Mouse (Mus musculus) MEL (cell line): ENCODE data around the gene Irgm1. TPM values are rescaled to one million over a fixed set of nuclear protein-coding genes. Genes with fewer than 3 reads are reported as not detected.

ENCODE experiments used
- DNase-seq: peaks from one replicate; pipeline ENCODE4 v3.0.0; 2011; ENCODE audit warnings: low read depth, low spot score
- H3K27ac ChIP-seq: 2 replicates; pipeline ENCODE4 v1.5.1; 2012; ENCODE audit warnings: low read depth, mild to moderate bottlenecking, control low read depth, low read length, moderate library complexity; ENCODE audit not compliant: control insufficient read depth
- H3K27me3 ChIP-seq, 2 experiments: fragments of 150-350 bp in 1 of 2; sonication (generic) in 1 of 2; 2 replicates each; pipeline ENCODE4 v1.6.1; 2012; ENCODE audit warnings: low read length in 2 of 2, mild to moderate bottlenecking in 2 of 2, improper control_type of control experiment in 1 of 2, moderate library complexity in 1 of 2; ENCODE audit not compliant: insufficient read depth in 2 of 2, control insufficient read depth in 1 of 2
- H3K36me3 ChIP-seq, 2 experiments: 2 replicates each; pipeline ENCODE4 v1.6.1; 2012 to 2014; ENCODE audit warnings: low read length in 2 of 2, improper control_type of control experiment in 1 of 2, inconsistent platforms in 1 of 2, mild to moderate bottlenecking in 1 of 2; ENCODE audit not compliant: insufficient read depth in 2 of 2, control insufficient read depth in 1 of 2
- H3K4me1 ChIP-seq, 2 experiments: fragments of 150-350 bp in 1 of 2; sonication (generic) in 1 of 2; 2 replicates each; pipeline ENCODE4 v1.6.1; 2012; ENCODE audit warnings: low read length in 2 of 2, improper control_type of control experiment in 1 of 2, mild to moderate bottlenecking in 1 of 2; ENCODE audit not compliant: insufficient read depth in 2 of 2, control insufficient read depth in 1 of 2
- H3K4me3 ChIP-seq, 2 experiments: fragments of 150-350 bp in 1 of 2; sonication (generic) in 1 of 2; 2 replicates each; pipeline ENCODE4 v1.5.1; 2012; ENCODE audit warnings: low read depth in 2 of 2, low read length in 2 of 2, mild to moderate bottlenecking in 2 of 2, moderate library complexity in 2 of 2, control low read depth in 1 of 2, improper control_type of control experiment in 1 of 2; ENCODE audit not compliant: control insufficient read depth in 1 of 2, insufficient read depth in 1 of 2
- H3K79me2 ChIP-seq: 2 replicates; pipeline ENCODE4 v1.6.1; 2012; ENCODE audit warnings: mild to moderate bottlenecking, low read length, moderate library complexity; ENCODE audit not compliant: control insufficient read depth, poor library complexity, insufficient read depth
- H3K9ac ChIP-seq: 2 replicates; pipeline ENCODE4 v1.6.1; 2012; ENCODE audit warnings: low read depth, mild to moderate bottlenecking, control low read depth, low read length, moderate library complexity; ENCODE audit not compliant: control insufficient read depth, poor library complexity, severe bottlenecking
- H3K9me3 ChIP-seq: fragments of 150-350 bp; sonication (generic); replicated peaks from 2 replicates; pipeline ENCODE4 v1.6.1; 2012; ENCODE audit warnings: mild to moderate bottlenecking, low read length, improper control_type of control experiment, moderate library complexity; ENCODE audit not compliant: insufficient read depth
- BHLHE40 ChIP-seq: IDR thresholded peaks from 2 replicates; pipeline ENCODE4 v1.6.1; 2012; ENCODE audit warnings: low read depth, mild to moderate bottlenecking, inconsistent platforms, low read length, improper control_type of control experiment, borderline replicate concordance
- CHD1 ChIP-seq: IDR thresholded peaks from 2 replicates; pipeline ENCODE4 v1.6.1; 2012; ENCODE audit warnings: low read depth, mild to moderate bottlenecking, inconsistent platforms, low read length, improper control_type of control experiment
- CHD2 ChIP-seq: IDR thresholded peaks from 2 replicates; pipeline ENCODE4 v1.6.1; 2011; ENCODE audit warnings: low read length, improper control_type of control experiment
- CTCF ChIP-seq, 3 experiments: IDR thresholded peaks in 2 of 3; conservative IDR thresholded peaks in 1 of 3; 2 replicates each; pipeline ENCODE4 v1.5.1; 2011 to 2012; ENCODE audit warnings: low read length in 3 of 3, low read depth in 2 of 3, mild to moderate bottlenecking in 2 of 3, improper control_type of control experiment in 1 of 3, inconsistent platforms in 1 of 3, mixed read lengths in 1 of 3, moderate library complexity in 1 of 3; ENCODE audit not compliant: control insufficient read depth in 1 of 3, insufficient read depth in 1 of 3, poor library complexity in 1 of 3, severe bottlenecking in 1 of 3
- E2F4 ChIP-seq: IDR thresholded peaks from 2 replicates; pipeline ENCODE4 v1.6.1; 2011; ENCODE audit warnings: low read depth, low read length, improper control_type of control experiment, borderline replicate concordance
- ELF1 ChIP-seq: IDR thresholded peaks from 2 replicates; pipeline ENCODE4 v1.6.1; 2014; ENCODE audit warnings: low read depth, mild to moderate bottlenecking, inconsistent platforms, low read length, improper control_type of control experiment, moderate library complexity
- EP300 ChIP-seq, 2 experiments: IDR thresholded peaks; 2 replicates each; pipeline ENCODE4 v1.6.1; 2011; ENCODE audit warnings: improper control_type of control experiment in 2 of 2, low read length in 2 of 2, low read depth in 1 of 2, mild to moderate bottlenecking in 1 of 2
- ETS1 ChIP-seq: IDR thresholded peaks from 2 replicates; pipeline ENCODE4 v1.6.1; 2012; ENCODE audit warnings: low read depth, mild to moderate bottlenecking, inconsistent platforms, low read length, improper control_type of control experiment, moderate library complexity
- GATA1 ChIP-seq: IDR thresholded peaks from 2 replicates; pipeline ENCODE4 v1.6.1; 2011; ENCODE audit warnings: low read depth, low read length, improper control_type of control experiment
- JUND ChIP-seq: IDR thresholded peaks from 2 replicates; pipeline ENCODE4 v1.6.1; 2011; ENCODE audit warnings: low read depth, mild to moderate bottlenecking, improper control_type of control experiment, low read length
- MAX ChIP-seq: IDR thresholded peaks from 2 replicates; pipeline ENCODE4 v1.6.1; 2011; ENCODE audit warnings: low read length, improper control_type of control experiment
- MAZ ChIP-seq: IDR thresholded peaks from 2 replicates; pipeline ENCODE4 v1.6.1; 2012; ENCODE audit warnings: low read depth, mild to moderate bottlenecking, inconsistent platforms, low read length, improper control_type of control experiment
- MEF2A ChIP-seq: IDR thresholded peaks from 2 replicates; pipeline ENCODE4 v1.6.1; 2014; ENCODE audit warnings: low read depth, mild to moderate bottlenecking, inconsistent platforms, low read length, improper control_type of control experiment; ENCODE audit not compliant: poor library complexity, insufficient replicate concordance, severe bottlenecking; ENCODE audit errors: extremely low read depth
- MXI1 ChIP-seq: IDR thresholded peaks from 2 replicates; pipeline ENCODE4 v1.6.1; 2011; ENCODE audit warnings: mild to moderate bottlenecking, low read depth, low read length, improper control_type of control experiment
- MYB ChIP-seq: IDR thresholded peaks from 2 replicates; pipeline ENCODE4 v1.6.1; 2011; ENCODE audit warnings: mild to moderate bottlenecking, low read depth, low read length, improper control_type of control experiment
- MYC ChIP-seq: IDR thresholded peaks from 2 replicates; pipeline ENCODE4 v1.6.1; 2011; ENCODE audit warnings: low read depth, mild to moderate bottlenecking, low read length, improper control_type of control experiment, moderate library complexity
- NELFE ChIP-seq: IDR thresholded peaks from 2 replicates; pipeline ENCODE4 v1.6.1; 2011; ENCODE audit warnings: low read depth, low read length, improper control_type of control experiment
- POLR2AphosphoS2 ChIP-seq: IDR thresholded peaks from 2 replicates; pipeline ENCODE4 v1.6.1; 2011; ENCODE audit warnings: low read length, improper control_type of control experiment
- POLR2AphosphoS5 ChIP-seq: IDR thresholded peaks from 2 replicates; pipeline ENCODE4 v1.6.1; 2012; ENCODE audit warnings: low read depth, borderline replicate concordance, mild to moderate bottlenecking, inconsistent platforms, low read length, moderate library complexity, mixed read lengths
- RCOR1 ChIP-seq: IDR thresholded peaks from 2 replicates; pipeline ENCODE4 v1.6.1; 2012; ENCODE audit warnings: low read depth, mild to moderate bottlenecking, inconsistent platforms, low read length, improper control_type of control experiment
- SIN3A ChIP-seq: IDR thresholded peaks from 2 replicates; pipeline ENCODE4 v1.6.1; 2012; ENCODE audit warnings: low read length, improper control_type of control experiment, inconsistent platforms
- SMC3 ChIP-seq: IDR thresholded peaks from 2 replicates; pipeline ENCODE4 v1.6.1; 2011; ENCODE audit warnings: low read depth, low read length, improper control_type of control experiment
- TAL1 ChIP-seq: IDR thresholded peaks from 2 replicates; pipeline ENCODE4 v1.6.1; 2012; ENCODE audit warnings: mild to moderate bottlenecking, inconsistent platforms, low read length, moderate library complexity, mixed read lengths
- TBP ChIP-seq: IDR thresholded peaks from 2 replicates; pipeline ENCODE4 v1.8.0; 2011; ENCODE audit warnings: low read depth, low read length, improper control_type of control experiment
- TCF12 ChIP-seq: IDR thresholded peaks from 2 replicates; pipeline ENCODE4 v1.6.1; 2014; ENCODE audit warnings: low read depth, mild to moderate bottlenecking, inconsistent platforms, low read length, improper control_type of control experiment, moderate library complexity
- USF1 ChIP-seq: IDR thresholded peaks from 2 replicates; pipeline ENCODE4 v1.6.1; 2014; ENCODE audit warnings: low read depth, mild to moderate bottlenecking, inconsistent platforms, low read length, improper control_type of control experiment, moderate library complexity
- USF2 ChIP-seq, 2 experiments: IDR thresholded peaks; 2 replicates each; pipeline ENCODE4 v1.6.1; 2011 to 2012; ENCODE audit warnings: improper control_type of control experiment in 2 of 2, low read length in 2 of 2, borderline replicate concordance in 1 of 2, inconsistent platforms in 1 of 2, low read depth in 1 of 2, mild to moderate bottlenecking in 1 of 2; ENCODE audit not compliant: insufficient read depth in 1 of 2
- ZC3H11A ChIP-seq: IDR thresholded peaks from 2 replicates; pipeline ENCODE4 v1.6.1; 2012; ENCODE audit warnings: low read depth, mild to moderate bottlenecking, inconsistent platforms, low read length, improper control_type of control experiment
- ZKSCAN1 ChIP-seq: IDR thresholded peaks from 2 replicates; pipeline ENCODE4 v1.6.1; 2012; ENCODE audit warnings: low read depth, mild to moderate bottlenecking, inconsistent platforms, low read length, improper control_type of control experiment, moderate library complexity
- polyA plus RNA-seq, 2 experiments: library from polyadenylated mRNA; stranded (reverse) in 1 of 2; unstranded in 1 of 2; fragments of >175 nt in 1 of 2; fragments of >200 nt in 1 of 2; gene quantifications; 2 replicates each; pipeline versions ENCODE4 v1.2.1 to v1.2.4; 2012; ENCODE audit warnings: low replicate concordance in 2 of 2, low read depth in 1 of 2; ENCODE audit not compliant: insufficient read length in 2 of 2, insufficient read depth in 1 of 2, missing spikeins in 1 of 2
- total RNA-seq: library from RNA; depleted of rRNA; stranded (reverse); fragments of 300-350 nt; gene quantifications from 2 replicates; pipeline ENCODE4 v1.2.3, GENCODE M21; 2012

Gene Irgm1
- total and polyA plus RNA-seq, 3 experiments, result 10.0 to 10.7 TPM; not detected in 1

DNA sequence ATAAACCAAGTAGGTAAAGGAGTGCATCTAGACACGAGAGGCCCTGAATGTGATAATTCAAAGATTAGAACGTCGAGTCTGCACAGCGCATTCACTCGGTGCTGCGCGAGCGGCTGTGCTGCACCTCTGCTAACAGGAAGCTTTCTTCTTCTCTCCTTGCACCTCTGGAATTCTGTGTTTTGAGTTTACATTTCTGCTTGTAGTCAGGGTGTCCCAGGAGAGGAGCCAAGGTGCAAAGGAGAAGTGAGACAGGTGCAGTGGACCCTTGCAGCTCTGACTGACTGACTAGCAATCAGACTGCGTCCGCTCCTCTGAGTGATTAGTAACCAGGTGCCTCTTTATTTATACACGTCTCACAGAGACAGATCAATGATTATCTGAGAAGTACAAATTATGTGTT is 28.3 kb downstream of the Irgm1 start:
- no peak overlapping the region for H3K4me3 ChIP-seq
- no peak for DNase-seq
- H3K27me3 ChIP-seq, result no peaks in the 10 kb centered on the region
- no peaks in the 10 kb centered on the region for H3K9me3 ChIP-seq
- H3K27ac ChIP-seq, result no peak overlapping the region
- no peaks in the 10 kb centered on the region for H3K79me2 ChIP-seq
- TF ChIP-seq CHD2 (no peak), POLR2AphosphoS5 (no peak), SIN3A (no peak), EP300 (IDR thresholded peaks at IDR 0.05; ENCODE audit: low read depth in 1 of 2, low read length in 2 of 2) (no peak), ELF1 (no peak), ETS1 (no peak), SMC3 (no peak), GATA1 (no peak), POLR2AphosphoS2 (no peak), ZKSCAN1 (no peak), JUND (no peak), RCOR1 (no peak), MYC (no peak), MAZ (no peak), USF1 (no peak), MYB (no peak), MEF2A (no peak)
- TF ChIP-seq, all 39 proteins: peak for 0
- Histone ChIP-seq H3K9ac (no peak overlapping the region), H3K36me3 (no peaks in the 10 kb centered on the region; a peak in 1 of 4 replicates), H3K4me1 (0 out of 4 replicates have a peak, but pooled peaks cover 0 to 6% of the 10 kb centered on the region in 2 experiments)

DNA sequence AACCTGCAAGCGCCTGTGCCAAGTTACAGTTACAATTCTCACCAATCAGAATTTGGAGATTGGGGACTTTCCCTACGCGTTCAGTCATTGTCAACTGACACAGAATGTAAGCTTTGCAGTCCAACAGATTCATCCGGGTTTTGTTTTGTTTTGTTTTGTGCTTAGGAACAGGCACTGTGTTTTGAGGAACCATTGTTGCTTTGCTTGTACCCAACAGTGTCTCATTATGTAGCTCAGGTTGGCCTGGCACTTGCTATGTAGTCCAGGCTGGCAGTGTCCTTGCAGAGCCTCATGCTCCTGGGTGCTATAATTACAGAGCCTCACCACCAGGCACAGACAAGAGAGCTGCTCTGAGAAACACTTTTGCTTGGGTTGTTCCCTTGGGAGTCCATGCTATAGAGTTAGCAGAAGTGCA is 29.1 kb downstream of the Irgm1 start:
- H3K79me2 ChIP-seq, result no peaks in the 10 kb centered on the region; the same call in 1 of the 2 replicates
- H3K4me1 ChIP-seq, result 0 out of 4 replicates have a peak, but pooled peaks cover 0 to 8% of the 10 kb centered on the region in 2 experiments
- H3K36me3 ChIP-seq, result no peaks in the 10 kb centered on the region; a peak in 1 of 4 replicates
- no peak overlapping the region for H3K27ac ChIP-seq
- no peaks in the 10 kb centered on the region for H3K9me3 ChIP-seq
- DNase-seq, result no peak
- TF ChIP-seq CHD1, result no peak
- TF ChIP-seq ZC3H11A, result no peak
- no peak for TF ChIP-seq BHLHE40
- no peak for TF ChIP-seq MYB
- no peak for TF ChIP-seq E2F4
- no peak for TF ChIP-seq CTCF (IDR thresholded peaks at IDR 0.05 in 2 of 3, conservative IDR thresholded peaks at IDR 0.05 in 1 of 3; ENCODE audit: control insufficient read depth in 1 of 3, insufficient read depth in 1 of 3, low read depth in 2 of 3, low read length in 3 of 3, poor library complexity in 1 of 3, severe bottlenecking in 1 of 3)
- no peak for TF ChIP-seq MAX
- TF ChIP-seq MXI1, result no peak
- TF ChIP-seq USF1, result no peak
- TF ChIP-seq USF2 (IDR thresholded peaks at IDR 0.05; ENCODE audit: borderline replicate concordance in 1 of 2, insufficient read depth in 1 of 2, low read depth in 1 of 2, low read length in 2 of 2), result no peak
- TF ChIP-seq NELFE, result no peak
- no peak for TF ChIP-seq MEF2A
- TF ChIP-seq TCF12, result no peak
- no peak for TF ChIP-seq POLR2AphosphoS5
- no peak for TF ChIP-seq POLR2AphosphoS2
- no peak for TF ChIP-seq SIN3A
- TF ChIP-seq ETS1, result no peak
- no peak for TF ChIP-seq TAL1
- TF ChIP-seq TBP, result no peak
- H3K4me3 ChIP-seq, result no peak overlapping the region
- no peaks in the 10 kb centered on the region for H3K27me3 ChIP-seq
- no peak overlapping the region for H3K9ac ChIP-seq
